In genomic region chr10:13913689-13914088, GRCm38 (mm10) we compare ENCODE assay signal across 11 mouse cellular contexts. TPM values are rescaled to one million over a fixed set of nuclear protein-coding genes. Genes with fewer than 3 reads are reported as not detected.
DNase-seq lines count a peak whose midpoint lies in the region; ATAC-seq and TF ChIP-seq lines count a peak whose summit lies in the region.
"Had no signal": no experiment of that assay in that cellular context is flagged by ENCODE, and none has a peak within 500 bp of the region (broad histone marks: within the 10 kb centered on the region; RNA-seq: fewer than 3 reads in every experiment).

No protein-coding gene starts in this region.

- H3K4me2 ChIP-seq in liver, embryonic 12.5 days = no peak overlapping the region
- H3K4me2 ChIP-seq: limb, embryonic 13.5 days had no signal

- TF ChIP-seq CTCF in liver, adult 2 months (IDR thresholded peaks at IDR 0.05; ENCODE audit: low read depth, low read length) = peak; percentile 45

- no peak overlapping the region for H3K9ac ChIP-seq in liver, adult 2 months (ENCODE audit: low read depth, low read length)
- H3K9ac ChIP-seq in liver, embryonic 12.5 days = no peak overlapping the region
- H3K9ac ChIP-seq: limb, embryonic 13.5 days had no signal

- no peaks in the 10 kb centered on the region for H3K9me3 ChIP-seq in liver, embryonic 12.5 days (replicated peaks)
- H3K9me3 ChIP-seq: limb, embryonic 13.5 days had no signal

- no peaks in the 10 kb centered on the region for H3K4me1 ChIP-seq in liver, adult 2 months (ENCODE audit: control insufficient read depth, insufficient read depth, low read length)
- H3K4me1 ChIP-seq in liver, embryonic 12.5 days = no peaks in the 10 kb centered on the region

- no peak overlapping the region for H3K27ac ChIP-seq in liver, adult 2 months (replicated peaks; ENCODE audit: insufficient read depth, low read depth, low read length)
- H3K27ac ChIP-seq in liver, embryonic 12.5 days = no peak overlapping the region
- H3K27ac ChIP-seq: limb, embryonic 13.5 days had no signal

- H3K27me3 ChIP-seq in liver, adult 2 months (ENCODE audit: control insufficient read depth, insufficient read depth, low read length) = no peaks in the 10 kb centered on the region
- H3K27me3 ChIP-seq in liver, embryonic 12.5 days (replicated peaks) = no peaks in the 10 kb centered on the region
- H3K27me3 ChIP-seq: limb, embryonic 13.5 days had no signal

- H3K79me2 ChIP-seq in liver, adult 2 months (ENCODE audit: control insufficient read depth, insufficient read depth, low read length) = no peaks in the 10 kb centered on the region

- peak; percentile 5 for DNase-seq in embryo, embryonic 10.5 days (ENCODE audit: low spot score)
- no peak for DNase-seq in embryo, embryonic 10 days (ENCODE audit: low spot score)
- DNase-seq in liver, adult 2 months (ENCODE audit: extremely low read depth, low read depth, low spot score) = peak; percentile 26
- DNase-seq in kidney, adult 9 months = peak; percentile 38
- DNase-seq in thymus, postnatal 0 days (ENCODE audit: low spot score) = peak; percentile 28
- no peak for DNase-seq in retina, embryonic 14.5 days (ENCODE audit: low spot score)
- DNase-seq in layer of hippocampus, adult 9-11 months = no peak

- no peak overlapping the region for H3K4me3 ChIP-seq in liver, adult 2 months (ENCODE audit: insufficient read depth, low read depth, low read length)
- H3K4me3 ChIP-seq in liver, embryonic 12.5 days = no peak overlapping the region
- H3K4me3 ChIP-seq: limb, embryonic 13.5 days had no signal

- ATAC-seq in liver, embryonic 12.5 days = no peak
- ATAC-seq: inflammation-experienced regulatory T-cells, adult 6 months; midbrain, embryonic 16.5 days had no signal

- no peaks in the 10 kb centered on the region for H3K36me3 ChIP-seq in liver, adult 2 months (ENCODE audit: control insufficient read depth, insufficient read depth, low read length)
- H3K36me3 ChIP-seq in liver, embryonic 12.5 days = no peaks in the 10 kb centered on the region
- H3K36me3 ChIP-seq: limb, embryonic 13.5 days had no signal

- TF ChIP-seq POLR2A in liver, adult 2 months (IDR thresholded peaks at IDR 0.05; ENCODE audit: extremely low read depth, insufficient read depth, low read length) = no peak

RNA-seq across cellular contexts. Expression of gene Aig1, which starts 44.9 kb away (rescaled TPM):
- 18.9 and 23.8 TPM in 2 replicates for total RNA-seq in liver, adult 2 months (2014; rRNA removed)
- polyA plus RNA-seq in liver, adult 2 months (2012; rRNA removed) = 37.3 and 40.1 TPM in 2 replicates
- 12.0 and 14.6 TPM in 2 replicates for polyA plus RNA-seq in liver, embryonic 12.5 days (2016; fragmentation: Nextera tagmentation; extraction: Ambion mirVana)
- polyA plus RNA-seq in thymus, postnatal 0 days (2015; fragmentation: Nextera tagmentation; extraction: Ambion mirVana) = 22.9 and 23.2 TPM in 2 replicates

RNA-seq across cellular contexts. Expression of gene Hivep2, which starts 52.2 kb away (rescaled TPM):
- 5.4 and 6.4 TPM in 2 replicates for total RNA-seq in liver, adult 2 months (2014; rRNA removed)
- polyA plus RNA-seq in liver, adult 2 months (2012; rRNA removed) = 1.5 TPM in 2 replicates
- 0.81 and 1.0 TPM in 2 replicates for polyA plus RNA-seq in liver, embryonic 12.5 days (2016; fragmentation: Nextera tagmentation; extraction: Ambion mirVana)
- polyA plus RNA-seq in thymus, postnatal 0 days (2015; fragmentation: Nextera tagmentation; extraction: Ambion mirVana) = 13.1 and 14.5 TPM in 2 replicates

Comparison
In these comparisons a context has a peak if more than half of its experiments do, and no peak if none do; other contexts are left out.
1. DNase-seq: peak in embryo, embryonic 10.5 days (single experiment), liver, adult 2 months (single experiment), kidney, adult 9 months (single experiment) and thymus, postnatal 0 days (single experiment); none in embryo, embryonic 10 days (single experiment), retina, embryonic 14.5 days (single experiment) and layer of hippocampus, adult 9-11 months (single experiment).